11 mouse cellular contexts compared by ENCODE assay signal in the genomic region with DNA sequence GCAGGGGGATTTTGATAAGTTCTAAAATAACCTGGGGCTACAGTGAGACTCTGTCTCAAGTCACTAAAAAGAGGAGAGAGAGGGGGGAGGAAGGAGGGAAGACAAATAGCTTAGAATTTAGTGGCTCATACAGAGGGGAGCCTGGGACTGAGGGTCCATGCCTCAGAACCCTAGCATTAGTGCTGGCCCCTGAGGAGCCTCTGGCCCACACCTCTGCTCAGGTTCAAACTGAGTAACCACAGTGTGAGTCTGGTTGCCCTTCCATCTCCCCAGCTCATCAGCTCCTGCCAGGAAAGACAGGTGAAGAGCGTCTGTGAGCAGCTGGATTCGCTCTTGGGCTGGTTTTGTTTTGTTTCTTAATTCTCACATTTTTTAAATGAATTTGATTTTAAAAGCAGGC. TPM values are rescaled to one million over a fixed set of nuclear protein-coding genes. Genes with fewer than 3 reads are reported as not detected.
DNase-seq lines count a peak whose midpoint lies in the region; ATAC-seq and TF ChIP-seq lines count a peak whose summit lies in the region.
"Had no signal": no experiment of that assay in that cellular context is flagged by ENCODE, and none has a peak within 500 bp of the region (broad histone marks: within the 10 kb centered on the region; RNA-seq: fewer than 3 reads in every experiment).

No protein-coding gene starts in this region.

- H3K27me3 ChIP-seq in hindbrain, embryonic 10.5 days (ENCODE audit: insufficient read depth, poor library complexity, severe bottlenecking), result no peaks in the 10 kb centered on the region
- H3K27me3 ChIP-seq in hindbrain, embryonic 11.5 days (ENCODE audit: control insufficient read depth, insufficient read depth, low read length), result no peaks in the 10 kb centered on the region
- H3K27me3 ChIP-seq in forebrain, embryonic 15.5 days, result no peaks in the 10 kb centered on the region
- no peaks in the 10 kb centered on the region for H3K27me3 ChIP-seq in hindbrain, embryonic 16.5 days (replicated peaks; ENCODE audit: control insufficient read depth, insufficient read depth, low read length)
- H3K27me3 ChIP-seq in myocyte (ENCODE audit: control insufficient read depth, insufficient read depth, insufficient read length), result no peaks in the 10 kb centered on the region

- 83% methylated on average over 2 of the region's 2 CpGs for WGBS in hindbrain, embryonic 10.5 days
- WGBS in hindbrain, embryonic 11.5 days, result 83% methylated on average over 2 of the region's 2 CpGs
- WGBS in forebrain, embryonic 15.5 days, result 36% methylated on average over 2 of the region's 2 CpGs
- WGBS in hindbrain, embryonic 16.5 days, result 35% methylated on average over 2 of the region's 2 CpGs

- ATAC-seq in hindbrain, embryonic 11.5 days (ENCODE audit: low FRiP score), result no peak
- ATAC-seq in forebrain, embryonic 15.5 days (replicated peaks), result peak; percentile 44
- peak; percentile 15 for ATAC-seq in hindbrain, embryonic 16.5 days

- peak overlapping the region; percentile 47; the same call in 1 of the 2 replicates for H3K27ac ChIP-seq in hindbrain, embryonic 10.5 days
- H3K27ac ChIP-seq in hindbrain, embryonic 11.5 days (ENCODE audit: low read depth, low read length), result no peak overlapping the region
- peak overlapping the region; percentile 80 for H3K27ac ChIP-seq in forebrain, embryonic 15.5 days (replicated peaks)
- H3K27ac ChIP-seq in hindbrain, embryonic 16.5 days (ENCODE audit: low read depth, low read length), result peak overlapping the region; percentile 69
- H3K27ac ChIP-seq: heart, embryonic 15.5 days had no signal

- H3K4me1 ChIP-seq in hindbrain, embryonic 10.5 days (replicated peaks), result peaks cover 63% of the 10 kb centered on the region
- peaks cover 2% of the 10 kb centered on the region; the same call in 1 of the 2 replicates for H3K4me1 ChIP-seq in hindbrain, embryonic 11.5 days (replicated peaks; ENCODE audit: control insufficient read depth, insufficient read depth, low read length)
- H3K4me1 ChIP-seq in forebrain, embryonic 15.5 days, result peaks cover 27% of the 10 kb centered on the region
- H3K4me1 ChIP-seq in hindbrain, embryonic 16.5 days (ENCODE audit: control insufficient read depth, insufficient read depth, low read depth, low read length), result peaks cover 22% of the 10 kb centered on the region

- H3K4me3 ChIP-seq in hindbrain, embryonic 10.5 days, result no peak overlapping the region
- H3K4me3 ChIP-seq in hindbrain, embryonic 11.5 days (ENCODE audit: low read depth, low read length), result no peak overlapping the region
- H3K4me3 ChIP-seq in forebrain, embryonic 15.5 days, result no peak overlapping the region
- H3K4me3 ChIP-seq in hindbrain, embryonic 16.5 days (ENCODE audit: low read length), result no peak overlapping the region
- H3K4me3 ChIP-seq in myocyte, result no peak overlapping the region
- H3K4me3 ChIP-seq: heart, embryonic 15.5 days had no signal

- H3K9me3 ChIP-seq in hindbrain, embryonic 10.5 days, result no peaks in the 10 kb centered on the region
- no peaks in the 10 kb centered on the region for H3K9me3 ChIP-seq in hindbrain, embryonic 11.5 days (ENCODE audit: control insufficient read depth, low read length)
- no peaks in the 10 kb centered on the region for H3K9me3 ChIP-seq in forebrain, embryonic 15.5 days
- no peaks in the 10 kb centered on the region for H3K9me3 ChIP-seq in hindbrain, embryonic 16.5 days (ENCODE audit: control insufficient read depth, low read length)
- H3K9me3 ChIP-seq: heart, embryonic 15.5 days had no signal

- no peak for TF ChIP-seq POLR2A in myocyte (IDR thresholded peaks at IDR 0.05; ENCODE audit: insufficient read length, low read depth)

- H3K9ac ChIP-seq in hindbrain, embryonic 11.5 days (ENCODE audit: low read depth, low read length), result no peak overlapping the region
- H3K9ac ChIP-seq in forebrain, embryonic 15.5 days (replicated peaks), result no peak overlapping the region; the same call in 1 of the 2 replicates
- no peak overlapping the region for H3K9ac ChIP-seq in hindbrain, embryonic 16.5 days (ENCODE audit: low read depth, low read length)
- H3K9ac ChIP-seq: heart, embryonic 15.5 days had no signal

- DNase-seq in hindbrain, embryonic 10.5 days (ENCODE audit: low spot score), result no peak
- DNase-seq in hindbrain, embryonic 11.5 days (ENCODE audit: low spot score), result no peak
- DNase-seq in layer of hippocampus, adult 11-12 months (ENCODE audit: low spot score), result no peak
- no peak for DNase-seq in left cerebral cortex, adult 8-10 months (ENCODE audit: low spot score in 2 of 2)
- no peak for DNase-seq in kidney, adult 9 months
- DNase-seq: kidney, adult 11 months; kidney, postnatal 25 days had no signal

- H3ac ChIP-seq in myocyte (ENCODE audit: control insufficient read depth, insufficient read length), result no peak overlapping the region

- no peaks in the 10 kb centered on the region for H3K79me2 ChIP-seq in myocyte (ENCODE audit: control insufficient read depth, insufficient read depth)

- no peaks in the 10 kb centered on the region for H3K36me3 ChIP-seq in hindbrain, embryonic 10.5 days
- H3K36me3 ChIP-seq in hindbrain, embryonic 11.5 days (ENCODE audit: control insufficient read depth, insufficient read depth, low read length), result no peaks in the 10 kb centered on the region
- no peaks in the 10 kb centered on the region for H3K36me3 ChIP-seq in forebrain, embryonic 15.5 days
- no peaks in the 10 kb centered on the region for H3K36me3 ChIP-seq in hindbrain, embryonic 16.5 days (ENCODE audit: control insufficient read depth, insufficient read depth, low read length)
- H3K36me3 ChIP-seq in myocyte (ENCODE audit: control insufficient read depth, insufficient read depth), result no peaks in the 10 kb centered on the region
- H3K36me3 ChIP-seq: heart, embryonic 15.5 days had no signal

- H3K4me2 ChIP-seq in hindbrain, embryonic 11.5 days (replicated peaks; ENCODE audit: low read depth, low read length), result no peak overlapping the region
- H3K4me2 ChIP-seq in forebrain, embryonic 15.5 days (replicated peaks), result no peak overlapping the region
- H3K4me2 ChIP-seq in hindbrain, embryonic 16.5 days (ENCODE audit: low read length), result peak overlapping the region; percentile 38
- H3K4me2 ChIP-seq in myocyte (ENCODE audit: low read depth), result peak overlapping the region; percentile 69

TF ChIP-seq in myocyte, 11 proteins besides CTCF, POLR2A, EP300 and RAD21:
- TF ChIP-seq USF1 (IDR thresholded peaks at IDR 0.05; ENCODE audit: low read depth), result no peak
- TF ChIP-seq POLR2AphosphoS2 (IDR thresholded peaks at IDR 0.05; ENCODE audit: insufficient read length, low read depth), result no peak
- TF ChIP-seq SRF (IDR thresholded peaks at IDR 0.05; ENCODE audit: control insufficient read depth, insufficient read length, low read depth), result no peak
- TF ChIP-seq MYOD1 (IDR thresholded peaks at IDR 0.05; ENCODE audit: control insufficient read depth in 1 of 3, insufficient read length in 2 of 3, low read depth in 2 of 3), result no peak
- no peak for TF ChIP-seq MAX (IDR thresholded peaks at IDR 0.05; ENCODE audit: low read depth)
- no peak for TF ChIP-seq MYOG (IDR thresholded peaks at IDR 0.05; ENCODE audit: control insufficient read depth in 1 of 3, insufficient read depth in 1 of 3, insufficient read length in 2 of 3, low read depth in 2 of 3)
- TF ChIP-seq REST (IDR thresholded peaks at IDR 0.05; ENCODE audit: insufficient read depth, insufficient read length), result no peak
- no peak for TF ChIP-seq E2F4 (IDR thresholded peaks at IDR 0.05; ENCODE audit: insufficient read depth)
- TF ChIP-seq TCF12 (IDR thresholded peaks at IDR 0.05; ENCODE audit: insufficient read depth, poor library complexity, severe bottlenecking), result no peak
- no peak for TF ChIP-seq CEBPB (IDR thresholded peaks at IDR 0.05; ENCODE audit: insufficient read depth, poor library complexity, severe bottlenecking)
- no peak for TF ChIP-seq TCF3 (IDR thresholded peaks at IDR 0.05; ENCODE audit: insufficient read length, low read depth)

RNA-seq across cellular contexts. Expression of a gene that starts 53.6 kb away (rescaled TPM):
- 205 and 210 TPM in 2 replicates for polyA plus RNA-seq in hindbrain, embryonic 10.5 days (2016; fragmentation: Nextera tagmentation; extraction: Ambion mirVana)
- polyA plus RNA-seq in hindbrain, embryonic 11.5 days (2014; fragmentation: Nextera tagmentation; extraction: Ambion mirVana), result 174 and 196 TPM in 2 replicates
- polyA plus RNA-seq in forebrain, embryonic 15.5 days (2015; fragmentation: Nextera tagmentation; extraction: Ambion mirVana), result 165 and 171 TPM in 2 replicates
- polyA plus RNA-seq in hindbrain, embryonic 16.5 days (2015; fragmentation: Nextera tagmentation; extraction: Ambion mirVana), result 181 and 192 TPM in 2 replicates
- 120 TPM for polyA plus RNA-seq in myocyte (2012; fragmentation: generic; extraction: Trizol)
- total RNA-seq in left cerebral cortex, adult 8-10 months (2022), result 10 to 100 TPM; 90.4 to 99.4 (median 94.2) TPM

Comparison
In these comparisons a context has a peak if more than half of its experiments do, and no peak if none do; other contexts are left out.
1. H3K4me2 ChIP-seq: peak in hindbrain, embryonic 16.5 days (single experiment) and myocyte (single experiment); none in hindbrain, embryonic 11.5 days (single experiment) and forebrain, embryonic 15.5 days (single experiment).